Mouse (Mus musculus): Measurements from ENCODE around the gene Kif17.

Gene Kif17

DNA sequence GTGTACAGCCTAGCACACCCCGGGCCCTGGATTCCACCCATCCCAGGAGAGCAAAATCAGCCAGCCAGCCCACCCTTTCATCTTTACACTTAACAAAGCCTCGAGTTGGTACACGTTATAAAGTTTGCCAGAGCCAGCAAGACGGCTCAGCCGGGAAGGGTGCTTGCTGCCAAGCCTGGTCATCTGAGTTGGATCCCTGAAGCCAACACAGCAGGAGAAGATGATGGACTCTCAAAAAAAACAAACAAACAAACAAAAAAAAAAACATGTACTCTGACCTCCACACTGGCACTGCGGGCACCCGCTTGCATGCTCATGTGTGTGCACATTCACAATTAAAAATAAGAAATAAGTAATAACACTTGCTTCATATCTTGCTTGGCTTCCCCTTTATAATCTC is 91.8 kb downstream of the Kif17 start:
- DNase-seq (ENCODE audit: low spot score): no peak

GRCm38 (mm10) chr4:138342778-138343177 is 92.5 kb downstream of the Kif17 start:
- DNase-seq (ENCODE audit: low spot score): no peak

- no peak for DNase-seq (ENCODE audit: low spot score)
Observed at GRCm38 (mm10) chr4:138343341-138343837, 93.2 kb downstream of the Kif17 start.

GRCm38 (mm10) chr4:138344891-138345545 is 94.8 kb downstream of the Kif17 start:
- no peak for DNase-seq (ENCODE audit: low spot score)

DNA sequence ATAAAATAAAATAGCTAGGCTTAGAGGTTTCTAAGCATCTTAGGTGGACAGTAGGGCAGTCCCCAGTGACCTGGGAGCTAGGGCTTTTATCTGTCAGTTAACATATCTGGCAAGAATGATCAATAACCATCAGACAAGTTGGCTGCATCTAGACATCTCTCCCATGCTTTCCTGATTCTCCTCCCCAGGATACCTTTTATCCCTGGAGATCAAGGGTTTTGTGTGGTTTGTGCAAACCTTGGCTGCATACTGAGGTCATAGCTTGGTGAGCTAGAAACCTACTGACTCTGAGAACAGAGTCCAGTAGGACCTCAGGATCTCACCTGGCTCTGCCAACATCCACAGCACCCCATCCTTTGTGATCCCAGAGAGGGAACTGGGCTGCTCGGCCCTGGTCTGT is 97.0 kb downstream of the Kif17 start:
- DNase-seq (ENCODE audit: low spot score): no peak

DNA sequence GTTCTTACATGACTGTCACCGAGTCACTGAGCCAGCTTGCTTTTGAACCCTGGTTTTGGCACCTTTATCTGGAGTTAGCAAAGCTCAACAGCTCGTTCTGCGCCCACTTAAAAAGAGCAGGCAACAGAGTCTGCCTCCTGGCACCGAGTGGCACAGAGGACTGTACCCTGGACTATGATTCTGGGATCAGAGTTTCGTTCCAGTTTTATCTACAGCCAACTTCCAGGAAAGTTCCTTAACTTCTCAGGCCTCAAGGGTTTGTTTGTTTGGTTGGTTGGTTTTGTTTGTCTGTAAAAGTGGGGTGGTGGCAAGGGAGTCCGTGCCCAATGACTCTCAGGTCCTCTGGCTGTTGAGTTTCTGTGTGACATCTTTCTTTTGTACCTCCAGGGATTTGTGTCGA is 98.5 kb downstream of the Kif17 start:
- DNase-seq (ENCODE audit: low spot score): no peak

Measured in embryo, embryonic 10 days (tissue).